Mouse (Mus musculus): ENCODE measurements at regions not wholly inside any gene's neighbourhood (a gene's known extent, or its start where the extent isn't known, plus 50 kb on each side); places are given as distances from the start of the nearest gene placed in this dataset.

DNA sequence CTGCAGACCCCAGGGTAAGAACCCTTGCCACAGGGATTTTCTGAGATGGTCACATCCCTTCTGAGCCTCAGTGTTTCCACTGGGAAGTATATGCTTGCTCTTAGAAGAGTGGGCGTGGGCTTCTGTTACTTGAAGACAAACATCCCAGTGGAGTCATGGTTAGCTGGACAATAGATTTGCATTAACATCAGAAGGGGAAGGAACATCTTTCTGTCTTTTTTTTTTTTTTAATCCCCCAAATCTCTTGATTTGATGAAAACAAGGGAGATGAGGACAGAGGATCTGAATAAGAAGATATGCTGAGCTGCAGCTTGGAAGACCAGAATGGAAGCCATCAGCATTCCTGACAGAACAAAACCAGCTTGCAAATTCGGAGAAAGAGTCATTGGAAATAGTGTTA, 291.7 kb downstream of the 1810013L24Rik start:
- no peak for TF ChIP-seq CTCF (IDR thresholded peaks at IDR 0.05; ENCODE audit: insufficient read depth, low read depth, low read length)
- TF ChIP-seq POLR2A (IDR thresholded peaks at IDR 0.05; ENCODE audit: insufficient read depth, low read depth, low read length) = no peak

Data from olfactory bulb, adult 2 months (tissue).